Mouse (Mus musculus) liver, embryonic 14.5 days (tissue): Measurements from ENCODE around the gene Chl1. TPM values are rescaled to one million over a fixed set of nuclear protein-coding genes. Genes with fewer than 3 reads are reported as not detected.
A peak's percentile ranks its signal among the peaks of the same experiment; 100 is the strongest.

Experiments
- ATAC-seq: fragments of 200-750 bp; cut with Nextera tagmentation; 2 replicates; pipeline ENCODE4 v1.8.0; 2017; ENCODE audit warnings: moderate number of reproducible peaks, mild to moderate bottlenecking, moderate library complexity; ENCODE audit not compliant: insufficient read depth
- DNase-seq, 3 experiments: peaks; one replicate each; pipeline ENCODE4 v3.0.0-alpha.2; 2012 to 2013; ENCODE audit warnings: low read depth in 3 of 3, low spot score in 3 of 3
- H3K27ac ChIP-seq: fragments of 300-500 bp; sonication (generic); 2 replicates; pipeline ENCODE4 v1.5.1; 2014; ENCODE audit warnings: moderate library complexity, mild to moderate bottlenecking, control low read depth, inconsistent platforms
- H3K27me3 ChIP-seq: fragments of 300-500 bp; sonication (generic); 2 replicates; pipeline ENCODE4 v1.6.1; 2014; ENCODE audit warnings: mild to moderate bottlenecking, low read length, moderate library complexity; ENCODE audit not compliant: control insufficient read depth, insufficient read depth
- H3K36me3 ChIP-seq: fragments of 300-500 bp; sonication (generic); replicated peaks from 2 replicates; pipeline ENCODE4 v1.6.1; 2014; ENCODE audit warnings: low read depth; ENCODE audit not compliant: control insufficient read depth, insufficient read depth
- H3K4me1 ChIP-seq, 2 experiments: fragments of 200-500 bp in 1 of 2; fragments of 300-500 bp in 1 of 2; sonication (generic) in 1 of 2; replicated peaks; 2 replicates each; pipeline ENCODE4 v1.6.1; 2012 to 2014; ENCODE audit warnings: antibody characterized with exemption in 1 of 2, inconsistent platforms in 1 of 2, low read length in 1 of 2; ENCODE audit not compliant: control insufficient read depth in 2 of 2, insufficient read depth in 2 of 2
- H3K4me2 ChIP-seq: fragments of 300-500 bp; sonication (generic); 2 replicates; pipeline ENCODE4 v1.6.1; 2014; ENCODE audit warnings: low read depth, mild to moderate bottlenecking, control low read depth, moderate library complexity
- H3K4me3 ChIP-seq, 2 experiments: fragments of 200-500 bp in 1 of 2; fragments of 300-500 bp in 1 of 2; sonication (generic) in 1 of 2; 2 replicates each; pipeline ENCODE4 v1.5.1; 2012 to 2014; ENCODE audit warnings: low read depth in 2 of 2, low read length in 2 of 2, mild to moderate bottlenecking in 2 of 2, control low read depth in 1 of 2, inconsistent platforms in 1 of 2, moderate library complexity in 1 of 2; ENCODE audit not compliant: insufficient read depth in 1 of 2
- H3K9ac ChIP-seq: fragments of 300-500 bp; sonication (generic); replicated peaks from 2 replicates; pipeline ENCODE4 v1.6.1; 2014; ENCODE audit warnings: mild to moderate bottlenecking, control low read depth, moderate library complexity
- H3K9me3 ChIP-seq: fragments of 300-500 bp; sonication (generic); 2 replicates; pipeline ENCODE4 v1.6.1; 2016; ENCODE audit warnings: low read length, mixed read lengths; ENCODE audit not compliant: control insufficient read depth
- CTCF ChIP-seq: IDR thresholded peaks from 2 replicates; pipeline ENCODE4 v1.5.1; 2016; ENCODE audit warnings: antibody characterized with exemption, low read depth, control low read depth
- EP300 ChIP-seq: IDR thresholded peaks from 2 replicates; pipeline ENCODE4 v1.6.1; 2016; ENCODE audit warnings: antibody characterized with exemption, low read depth
- WGBS: fragments of 180-500 bp; shearing (Covaris S2); extraction: QIAGEN DNeasy Blood & Tissue Kit; methylation state at CpG from one replicate; pipeline ENCODE4 v1.1.7; 2014; ENCODE audit not compliant: insufficient replicate concordance; 5-methylcytosine and 5-hydroxymethylcytosine counted together
- polyA plus RNA-seq, 2 experiments: library from polyadenylated mRNA; depleted of rRNA in 1 of 2; stranded (reverse) in 1 of 2; unstranded in 1 of 2; fragments of >200 nt; fragmentation: Nextera tagmentation in 1 of 2; extraction: Ambion mirVana in 1 of 2; gene quantifications; 2 replicates each; pipeline versions ENCODE4 v1.2.1 to v1.2.3; 2012 to 2014

The Chl1 gene
- polyA plus RNA-seq, 2 experiments, result 0.01 TPM; not detected in 1

DNA sequence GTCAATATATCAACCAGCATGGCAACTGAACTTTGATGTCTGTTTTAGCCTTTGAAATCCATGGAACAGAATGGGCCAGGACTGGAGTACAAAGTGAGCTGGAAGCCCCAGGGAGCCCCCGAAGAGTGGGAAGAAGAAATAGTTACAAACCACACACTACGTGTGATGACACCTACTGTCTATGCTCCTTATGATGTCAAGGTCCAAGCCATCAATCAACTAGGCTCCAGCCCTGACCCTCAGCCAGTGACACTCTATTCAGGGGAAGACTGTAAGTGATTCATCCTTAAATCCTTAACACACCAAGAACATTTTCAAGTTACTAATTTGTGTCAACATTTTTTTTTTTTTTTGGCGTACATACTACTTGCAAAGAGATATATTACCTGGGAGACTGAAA is 196.0 kb downstream of the Chl1 start:
- Histone ChIP-seq H3K9ac (no peak overlapping the region), H3K27me3 (no peaks in the 10 kb centered on the region), H3K9me3 (no peaks in the 10 kb centered on the region), H3K4me2 (no peak overlapping the region), H3K4me3 (no peak overlapping the region), H3K27ac (no peak overlapping the region), H3K36me3 (no peaks in the 10 kb centered on the region), H3K4me1 (no peaks in the 10 kb centered on the region)
- DNase-seq (no peak), ATAC-seq (no peak)
- WGBS, result 68% methylated on average over 3 of the region's 3 CpGs
- TF ChIP-seq EP300 (no peak), CTCF (no peak)

DNA sequence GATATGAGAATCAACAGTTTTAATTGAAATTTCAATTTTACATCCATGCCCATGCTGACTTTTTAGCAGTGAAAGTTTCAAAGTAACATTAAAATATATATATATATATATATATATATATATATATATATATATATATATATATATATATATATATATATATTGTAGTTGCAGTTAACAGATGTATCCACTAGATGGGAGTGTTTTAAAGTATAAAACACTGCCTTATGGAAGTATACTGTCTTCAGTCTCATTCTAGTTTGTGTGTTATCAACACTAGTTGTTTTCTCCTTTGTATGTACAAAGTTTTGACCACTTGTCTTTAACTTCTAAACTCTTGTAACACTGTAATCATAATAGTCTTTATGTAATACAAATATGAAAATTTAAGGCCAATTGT is 228.9 kb downstream of the Chl1 start:
- TF ChIP-seq EP300 (no peak), CTCF (no peak)
- no peak for DNase-seq
- H3K4me2 ChIP-seq, result no peak overlapping the region
- no peak overlapping the region for H3K27ac ChIP-seq
- no peak overlapping the region for H3K9ac ChIP-seq
- H3K36me3 ChIP-seq, result no peaks in the 10 kb centered on the region
- ATAC-seq, result no peak
- no peak overlapping the region for H3K4me3 ChIP-seq
- H3K27me3 ChIP-seq, result no peaks in the 10 kb centered on the region
- H3K4me1 ChIP-seq, result no peaks in the 10 kb centered on the region
- no peaks in the 10 kb centered on the region for H3K9me3 ChIP-seq

GRCm38 (mm10) chr6:103742784-103743183 is 232.4 kb downstream of the Chl1 start:
- Histone ChIP-seq H3K4me3 (no peak overlapping the region), H3K36me3 (no peaks in the 10 kb centered on the region), H3K4me2 (no peak overlapping the region), H3K4me1 (no peaks in the 10 kb centered on the region), H3K27ac (no peak overlapping the region), H3K9me3 (no peaks in the 10 kb centered on the region), H3K27me3 (no peaks in the 10 kb centered on the region), H3K9ac (no peak overlapping the region)
- TF ChIP-seq EP300, result no peak
- TF ChIP-seq CTCF, result no peak
- WGBS, result 42% methylated on average over 3 of the region's 3 CpGs
- DNase-seq (no peak), ATAC-seq (no peak)

- H3K9me3 ChIP-seq, result no peaks in the 10 kb centered on the region
- no peak overlapping the region for H3K4me2 ChIP-seq
- H3K4me3 ChIP-seq, result no peak overlapping the region
- ATAC-seq (no peak), DNase-seq (peak; percentile 3 to 10 (median 7))
- H3K4me1 ChIP-seq, result no peaks in the 10 kb centered on the region
- H3K9ac ChIP-seq, result no peak overlapping the region
- TF ChIP-seq CTCF (peak; percentile 46; the same call in 1 of the 2 replicates), EP300 (no peak)
- H3K27ac ChIP-seq, result no peak overlapping the region
- H3K36me3 ChIP-seq, result no peaks in the 10 kb centered on the region
- no peaks in the 10 kb centered on the region for H3K27me3 ChIP-seq
- WGBS, result 11% methylated on average over 4 of the region's 4 CpGs
These were observed 235.7 kb downstream of the Chl1 start for GRCm38 (mm10) chr6:103746103-103746502.

- Histone ChIP-seq H3K9ac (no peak overlapping the region), H3K36me3 (no peaks in the 10 kb centered on the region), H3K9me3 (no peaks in the 10 kb centered on the region), H3K4me3 (no peak overlapping the region), H3K27me3 (no peaks in the 10 kb centered on the region), H3K27ac (no peak overlapping the region), H3K4me1 (no peaks in the 10 kb centered on the region), H3K4me2 (no peak overlapping the region)
- DNase-seq (no peak), ATAC-seq (no peak)
- 55% methylated on average over 16 of the region's 16 CpGs for WGBS
- TF ChIP-seq EP300 (no peak), CTCF (no peak)
These were observed 238.9 kb downstream of the Chl1 start for GRCm38 (mm10) chr6:103749122-103749773.
